Mouse (Mus musculus) embryonic facial prominence, embryonic 10.5 days (tissue): Measurements from ENCODE around the gene Cpa4. TPM values are rescaled to one million over a fixed set of nuclear protein-coding genes. Genes with fewer than 3 reads are reported as not detected.

Experiments used
- DNase-seq: peaks from one replicate; pipeline ENCODE4 v3.0.0-alpha.2; 2017; ENCODE audit warnings: low spot score
- H3K27ac ChIP-seq: fragments of 300-500 bp; sonication (generic); replicated peaks from 2 replicates; pipeline ENCODE4 v1.5.1; 2016; ENCODE audit warnings: mild to moderate bottlenecking
- H3K27me3 ChIP-seq: fragments of 300-500 bp; sonication (generic); replicated peaks from 2 replicates; pipeline ENCODE4 v1.6.1; 2016; ENCODE audit warnings: low read depth, mild to moderate bottlenecking; ENCODE audit not compliant: poor library complexity, severe bottlenecking
- H3K36me3 ChIP-seq: fragments of 300-500 bp; sonication (generic); replicated peaks from 2 replicates; pipeline ENCODE4 v1.6.1; 2016; ENCODE audit warnings: mild to moderate bottlenecking, moderate library complexity
- H3K4me1 ChIP-seq: fragments of 300-500 bp; sonication (generic); 2 replicates; pipeline ENCODE4 v1.6.1; 2016
- H3K4me3 ChIP-seq: fragments of 300-500 bp; sonication (generic); 2 replicates; pipeline ENCODE4 v1.5.1; 2016; ENCODE audit warnings: mild to moderate bottlenecking, moderate library complexity
- H3K9me3 ChIP-seq: fragments of 300-500 bp; sonication (generic); 2 replicates; pipeline ENCODE4 v1.6.1; 2016; ENCODE audit warnings: mild to moderate bottlenecking
- WGBS: fragments of 180-500 bp; shearing (Covaris S2); methylation state at CpG from one replicate; pipeline ENCODE4 v1.1.7; 2016; 5-methylcytosine and 5-hydroxymethylcytosine counted together
- polyA plus RNA-seq: library from polyadenylated mRNA; unstranded; fragments of >200 nt; fragmentation: Nextera tagmentation; extraction: Ambion mirVana; gene quantifications from 2 replicates; pipeline ENCODE4 v1.2.1, GENCODE M21; 2016

Cpa4 gene
- polyA plus RNA-seq, 1 experiment from 2014 or later, result 0.85 TPM

GRCm38 (mm10) chr6:30579961-30580840 is 12.0 kb downstream of the Cpa4 start:
- Histone ChIP-seq H3K9me3 (no peaks in the 10 kb centered on the region), H3K27ac (peak overlapping the region; percentile 81), H3K4me3 (no peak overlapping the region), H3K4me1 (peaks cover 40% of the 10 kb centered on the region), H3K27me3 (no peaks in the 10 kb centered on the region), H3K36me3 (no peaks in the 10 kb centered on the region)
- WGBS, result 61% methylated on average over 17 of the region's 17 CpGs
- DNase-seq, result no peak

GRCm38 (mm10) chr6:30580841-30581176 is 12.6 kb downstream of the Cpa4 start:
- Histone ChIP-seq H3K36me3 (no peaks in the 10 kb centered on the region), H3K4me3 (no peak overlapping the region), H3K27me3 (no peaks in the 10 kb centered on the region), H3K9me3 (no peaks in the 10 kb centered on the region), H3K27ac (peak overlapping the region; percentile 81), H3K4me1 (peaks cover 35% of the 10 kb centered on the region)
- 53% methylated on average over 8 of the region's 8 CpGs for WGBS
- peak; percentile 37 for DNase-seq

GRCm38 (mm10) chr6:30586886-30587442 is 18.8 kb downstream of the Cpa4 start:
- WGBS, result 84% methylated on average over 7 of the region's 7 CpGs
- Histone ChIP-seq H3K4me1 (peaks cover 17% of the 10 kb centered on the region), H3K27me3 (no peaks in the 10 kb centered on the region), H3K4me3 (no peak overlapping the region), H3K27ac (no peak overlapping the region; the same call in 1 of the 2 replicates), H3K36me3 (no peaks in the 10 kb centered on the region), H3K9me3 (no peaks in the 10 kb centered on the region)
- DNase-seq, result no peak

GRCm38 (mm10) chr6:30589819-30590218 is 21.6 kb downstream of the Cpa4 start:
- WGBS, result 42% methylated on average over 2 of the region's 2 CpGs
- DNase-seq, result no peak
- H3K36me3 ChIP-seq, result no peaks in the 10 kb centered on the region
- no peaks in the 10 kb centered on the region for H3K27me3 ChIP-seq
- H3K4me1 ChIP-seq, result peaks cover 22% of the 10 kb centered on the region
- no peak overlapping the region for H3K4me3 ChIP-seq
- no peaks in the 10 kb centered on the region for H3K9me3 ChIP-seq
- peak overlapping the region; percentile 64 for H3K27ac ChIP-seq

GRCm38 (mm10) chr6:30591851-30592404 is 23.8 kb downstream of the Cpa4 start:
- DNase-seq, result no peak
- H3K4me1 ChIP-seq, result peaks cover 22% of the 10 kb centered on the region
- WGBS, result 53% methylated on average over 5 of the region's 5 CpGs

GRCm38 (mm10) chr6:30592417-30592974 is 24.3 kb downstream of the Cpa4 start:
- Histone ChIP-seq H3K9me3 (no peaks in the 10 kb centered on the region), H3K27ac (0 out of 2 replicates have a peak overlapping the region, but pooled peaks have one; percentile 30), H3K4me3 (no peak overlapping the region), H3K36me3 (no peaks in the 10 kb centered on the region), H3K27me3 (no peaks in the 10 kb centered on the region), H3K4me1 (peaks cover 26% of the 10 kb centered on the region)
- DNase-seq, result no peak
- 85% methylated on average over 10 of the region's 10 CpGs for WGBS

More at GRCm38 (mm10) chr6:30591851-30592404, 23.8 kb downstream of the Cpa4 start:
- no peak overlapping the region for H3K4me3 ChIP-seq
- H3K36me3 ChIP-seq, result no peaks in the 10 kb centered on the region
- no peaks in the 10 kb centered on the region for H3K27me3 ChIP-seq
- no peaks in the 10 kb centered on the region for H3K9me3 ChIP-seq
- H3K27ac ChIP-seq, result peak overlapping the region; percentile 36; the same call in 1 of the 2 replicates

GRCm38 (mm10) chr6:30594364-30594763 is 26.2 kb downstream of the Cpa4 start:
- Histone ChIP-seq H3K4me1 (peaks cover 35% of the 10 kb centered on the region), H3K9me3 (no peaks in the 10 kb centered on the region), H3K36me3 (no peaks in the 10 kb centered on the region), H3K27ac (no peak overlapping the region), H3K27me3 (no peaks in the 10 kb centered on the region), H3K4me3 (no peak overlapping the region)
- no peak for DNase-seq
- 81% methylated on average over 7 of the region's 7 CpGs for WGBS

- Histone ChIP-seq H3K27me3 (no peaks in the 10 kb centered on the region), H3K9me3 (no peaks in the 10 kb centered on the region), H3K36me3 (no peaks in the 10 kb centered on the region), H3K27ac (peak overlapping the region; percentile 40), H3K4me3 (no peak overlapping the region), H3K4me1 (peaks cover 38% of the 10 kb centered on the region)
- no peak for DNase-seq
- WGBS, result 94% methylated on average over 8 of the region's 8 CpGs
Measured at GRCm38 (mm10) chr6:30596230-30596898, 28.2 kb downstream of the Cpa4 start.

- Histone ChIP-seq H3K4me1 (peaks cover 35% of the 10 kb centered on the region), H3K4me3 (no peak overlapping the region), H3K36me3 (no peaks in the 10 kb centered on the region), H3K27me3 (no peaks in the 10 kb centered on the region), H3K27ac (peak overlapping the region; percentile 42; the same call in 1 of the 2 replicates), H3K9me3 (no peaks in the 10 kb centered on the region)
- WGBS, result 34% methylated on average over 3 of the region's 3 CpGs
- no peak for DNase-seq
Measured at GRCm38 (mm10) chr6:30600033-30600432, 31.9 kb downstream of the Cpa4 start.

GRCm38 (mm10) chr6:30600995-30601394 is 32.8 kb downstream of the Cpa4 start:
- H3K4me3 ChIP-seq, result no peak overlapping the region
- H3K4me1 ChIP-seq, result peaks cover 42% of the 10 kb centered on the region
- 63% methylated on average over 1 of the region's 1 CpGs for WGBS
- no peaks in the 10 kb centered on the region for H3K36me3 ChIP-seq
- DNase-seq, result no peak
- no peaks in the 10 kb centered on the region for H3K9me3 ChIP-seq
- no peak overlapping the region for H3K27ac ChIP-seq
- H3K27me3 ChIP-seq, result no peaks in the 10 kb centered on the region

- H3K4me1 ChIP-seq, result peaks cover 37% of the 10 kb centered on the region
- no peaks in the 10 kb centered on the region for H3K9me3 ChIP-seq
- H3K36me3 ChIP-seq, result no peaks in the 10 kb centered on the region
- no peak overlapping the region for H3K4me3 ChIP-seq
- WGBS, result 58% methylated on average over 7 of the region's 7 CpGs
- DNase-seq, result no peak
- H3K27ac ChIP-seq, result peak overlapping the region; percentile 48; the same call in 1 of the 2 replicates
- H3K27me3 ChIP-seq, result no peaks in the 10 kb centered on the region
Measured at GRCm38 (mm10) chr6:30604342-30604867, 36.2 kb downstream of the Cpa4 start.

- no peak for DNase-seq
- Histone ChIP-seq H3K4me3 (no peak overlapping the region), H3K4me1 (peaks cover 30% of the 10 kb centered on the region), H3K9me3 (no peaks in the 10 kb centered on the region), H3K27me3 (no peaks in the 10 kb centered on the region), H3K36me3 (no peaks in the 10 kb centered on the region), H3K27ac (peak overlapping the region; percentile 76)
- 91% methylated on average over 4 of the region's 4 CpGs for WGBS
Measured at GRCm38 (mm10) chr6:30605111-30605510, 36.9 kb downstream of the Cpa4 start.
